Mouse (Mus musculus) cerebellum, adult 8-10 months (tissue): ENCODE measurements around the gene Nlgn3.

ENCODE experiments used
- DNase-seq: peaks from one replicate; pipeline ENCODE4 v3.0.0; 2022

Nlgn3 gene

DNA sequence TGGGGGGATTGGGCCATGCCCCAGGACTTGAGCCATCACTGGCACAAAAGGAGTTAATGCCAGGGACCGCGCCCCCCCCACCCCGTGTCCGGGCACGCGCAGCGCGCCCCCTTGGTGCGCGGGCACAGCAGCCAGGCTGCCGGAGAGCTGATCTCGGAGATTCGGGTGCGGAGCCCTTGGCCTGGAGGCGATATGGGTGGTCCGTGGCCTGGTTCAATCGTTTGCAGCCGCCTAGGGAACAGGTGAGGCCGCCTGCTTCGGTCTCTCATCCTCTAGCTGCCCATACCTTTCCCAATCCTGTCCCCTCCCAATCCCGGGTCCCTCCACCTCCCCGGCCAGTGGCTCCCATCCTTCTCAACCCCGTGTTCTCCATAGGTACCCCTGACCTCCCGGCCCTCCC, at the start of gene Nlgn3:
Nlgn3 (plus strand) TSS at position 114 of the 400 bp plus-strand sequence.
- peak; percentile 44 for DNase-seq

- peak; percentile 78 for DNase-seq
These were observed 44.8 kb upstream of the Nlgn3 start, which contains the start of gene Foxo4 for GRCm38 (mm10) chrX:101253952-101254729. Gene Foxo4, plus strand, starts transcription at chrX:101254528.

DNA sequence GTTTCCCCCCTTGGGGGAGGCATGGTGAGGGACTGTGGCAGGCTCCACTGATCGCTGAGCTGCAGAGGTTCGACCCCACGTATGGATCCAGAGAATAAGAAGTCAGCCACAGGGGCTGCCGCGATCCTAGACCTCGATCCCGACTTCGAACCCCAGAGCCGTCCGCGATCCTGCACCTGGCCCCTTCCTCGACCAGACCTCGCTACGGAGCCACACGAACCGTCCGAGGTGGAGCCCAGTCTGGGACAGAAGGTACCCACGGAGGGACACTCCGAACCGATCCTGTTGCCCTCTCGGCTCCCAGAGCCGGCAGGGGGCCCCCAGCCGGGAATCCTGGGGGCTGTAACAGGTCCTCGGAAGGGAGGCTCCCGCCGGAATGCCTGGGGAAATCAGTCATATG, 44.2 kb upstream of the Nlgn3 start:
- DNase-seq = no peak

DNA sequence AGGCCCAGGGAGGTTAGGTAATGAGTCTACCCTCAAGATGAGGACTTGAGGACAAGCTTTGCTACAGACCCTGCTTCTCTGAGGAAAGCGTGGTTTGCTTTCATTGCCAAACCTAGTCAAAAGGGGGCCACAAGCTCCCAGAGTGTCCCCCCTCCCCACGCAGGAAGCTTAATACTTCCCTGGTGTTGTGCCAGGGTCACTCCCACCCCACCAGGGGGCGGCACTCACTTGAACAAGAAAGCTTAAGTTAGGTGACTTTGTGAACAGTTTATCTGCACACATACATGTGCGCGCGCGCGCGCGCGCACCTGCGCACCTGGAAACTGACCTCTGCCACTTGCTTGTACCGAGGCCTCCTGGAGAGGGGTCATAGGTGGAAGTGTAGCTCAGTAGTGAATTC, 42.4 kb upstream of the Nlgn3 start:
- no peak for DNase-seq

- no peak for DNase-seq
These were observed 38.3 kb upstream of the Nlgn3 start for GRCm38 (mm10) chrX:101260441-101261325.

- no peak for DNase-seq
These were observed 35.1 kb upstream of the Nlgn3 start, which contains the start of gene Gm614 for GRCm38 (mm10) chrX:101263892-101264291. Gene Gm614, minus strand, starts transcription at chrX:101263992.

DNA sequence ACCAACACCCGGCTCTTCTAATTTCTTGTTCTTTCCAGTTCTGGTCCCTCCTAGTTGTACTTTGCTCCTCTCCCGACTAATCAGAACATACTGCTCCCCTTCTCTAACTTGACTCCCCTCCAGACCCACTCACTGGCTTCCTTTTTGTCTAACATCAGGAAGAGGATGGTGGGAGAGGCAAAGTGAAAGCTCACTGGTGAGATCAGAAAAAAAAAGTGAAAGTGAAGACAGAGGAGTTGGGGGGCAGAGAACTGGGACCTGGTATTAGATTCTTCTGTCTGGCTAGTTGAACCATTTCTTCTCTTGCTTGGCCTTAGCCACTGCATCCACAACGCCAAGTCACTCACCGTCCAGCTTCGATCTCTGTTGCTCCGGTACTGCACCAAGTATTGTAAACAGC, 32.3 kb upstream of the Nlgn3 start:
- no peak for DNase-seq

- DNase-seq = no peak
These were observed 30.8 kb upstream of the Nlgn3 start, which contains the start of gene Il2rg for GRCm38 (mm10) chrX:101268025-101268754. Gene Il2rg, minus strand, starts transcription at chrX:101268255.

- no peak for DNase-seq
These were observed 30.2 kb upstream of the Nlgn3 start, which contains the start of gene Gm20489 for GRCm38 (mm10) chrX:101268755-101269124. Gene Gm20489, minus strand, starts transcription at chrX:101269023.

DNA sequence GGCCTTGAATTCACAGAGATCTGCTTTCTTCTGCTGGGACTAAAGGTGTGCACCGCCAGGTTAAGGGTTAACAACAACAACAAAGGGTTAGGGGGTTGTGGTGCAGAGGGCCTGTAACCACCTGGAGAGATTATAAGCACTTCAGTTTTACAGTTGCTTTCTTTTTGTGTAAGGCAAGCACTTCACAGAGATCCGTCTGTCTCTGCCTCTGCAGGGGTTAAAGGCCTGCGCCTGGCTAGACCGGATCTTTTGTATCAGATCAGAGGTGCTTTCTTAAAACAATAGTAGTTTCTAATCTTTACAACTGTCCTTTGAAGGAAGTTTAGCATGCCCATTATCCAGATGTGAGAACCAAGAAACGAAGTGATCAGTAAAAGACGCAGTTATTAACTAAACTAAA, 25.6 kb upstream of the Nlgn3 start:
- no peak for DNase-seq

DNA sequence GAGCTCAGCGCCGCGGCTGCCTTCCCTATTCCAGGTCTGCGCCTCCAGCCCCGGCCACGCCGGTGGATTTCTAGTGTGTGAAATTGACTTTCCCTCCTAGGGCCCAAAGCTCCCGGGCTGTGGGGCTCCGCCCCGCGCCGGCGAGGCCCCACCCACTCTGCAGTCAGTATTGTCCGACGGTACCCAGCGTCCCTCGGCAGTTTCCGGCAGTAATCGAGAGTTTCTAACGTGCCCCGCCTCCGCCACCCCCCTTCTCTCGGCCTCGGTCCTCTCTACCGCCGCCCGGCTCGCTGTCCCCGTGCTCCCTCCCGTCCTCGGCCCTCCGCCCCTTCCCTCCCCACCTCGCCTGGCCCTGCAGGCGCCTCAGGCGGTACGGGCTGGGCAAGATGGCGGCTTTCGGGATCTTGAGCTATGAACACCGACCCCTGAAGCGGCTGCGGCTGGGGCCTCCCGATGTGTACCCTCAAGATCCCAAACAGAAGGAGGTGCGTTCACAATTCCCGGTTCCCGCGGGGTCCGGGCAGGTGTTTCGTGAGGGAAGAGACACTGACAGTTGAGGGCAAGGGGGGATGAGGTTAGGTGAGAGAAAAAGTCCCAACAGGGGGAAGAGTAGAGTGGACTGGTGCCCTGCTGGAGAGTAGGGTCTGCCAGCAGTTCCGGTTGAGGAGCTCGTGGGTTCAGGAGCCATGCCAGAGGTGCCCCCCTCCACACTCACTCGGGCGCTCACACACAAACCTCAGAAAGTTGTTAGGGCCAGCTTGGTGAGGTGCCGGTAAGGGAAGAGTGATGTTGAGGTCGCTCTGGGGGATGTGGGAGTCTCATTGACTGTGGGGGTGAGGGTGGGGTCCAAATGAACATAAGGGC, 24.9 kb upstream of the Nlgn3 start, which contains the start of gene Med12:
Med12 (plus strand) TSS at position 156 of the 864 bp plus-strand sequence.
- DNase-seq = peak; percentile 83

GRCm38 (mm10) chrX:101282813-101283212, 16.2 kb upstream of the Nlgn3 start:
- no peak for DNase-seq

DNA sequence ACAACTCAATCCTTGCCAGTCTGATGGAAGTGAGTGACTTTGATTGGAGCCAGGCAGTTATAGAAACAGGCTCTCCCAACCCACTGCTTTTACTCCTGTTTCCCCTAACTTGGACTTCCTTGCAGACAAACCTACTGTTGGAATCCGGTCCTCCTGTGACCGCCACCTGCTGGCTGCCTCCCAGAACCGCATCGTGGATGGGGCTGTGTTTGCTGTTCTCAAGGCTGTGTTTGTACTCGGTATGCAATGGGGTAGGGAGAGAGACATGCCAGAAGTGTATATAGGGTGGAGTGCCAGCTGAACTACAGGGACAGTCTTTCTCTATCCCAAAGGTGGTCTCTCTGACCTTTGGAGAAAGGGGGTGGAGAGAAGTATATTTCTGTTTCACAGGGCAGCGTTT, 13.4 kb upstream of the Nlgn3 start:
- no peak for DNase-seq

DNA sequence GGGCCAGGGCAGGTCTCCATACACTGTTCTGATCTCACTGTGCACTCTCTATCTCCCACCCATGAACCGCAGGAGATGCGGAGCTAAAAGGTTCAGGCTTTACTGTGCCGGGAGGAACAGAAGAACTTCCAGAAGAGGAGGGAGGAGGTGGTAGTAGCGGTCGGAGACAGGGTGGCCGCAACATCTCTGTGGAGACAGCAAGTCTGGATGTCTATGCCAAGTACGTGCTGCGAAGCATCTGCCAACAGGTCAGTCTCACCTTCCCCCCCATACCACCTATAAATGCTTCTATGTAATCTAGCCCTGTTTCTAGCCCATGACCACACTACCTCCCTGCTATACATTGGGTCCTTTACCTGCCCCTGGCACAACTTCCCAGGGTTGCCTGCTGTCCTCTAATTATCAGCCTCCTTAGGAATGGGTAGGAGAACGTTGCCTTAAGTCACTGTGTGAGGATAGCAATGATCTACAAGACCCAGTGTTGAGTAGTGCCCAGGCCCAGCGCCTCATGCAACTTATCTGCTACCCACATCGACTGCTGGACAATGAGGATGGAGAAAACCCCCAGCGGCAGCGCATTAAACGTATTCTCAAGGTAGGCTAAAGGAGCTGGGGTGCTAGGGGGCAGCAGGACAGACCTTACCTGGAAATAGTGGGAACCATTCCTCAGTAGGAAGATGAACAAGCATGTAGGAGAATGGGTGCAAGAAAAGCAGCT, 12.9 kb upstream of the Nlgn3 start:
- DNase-seq = no peak

DNA sequence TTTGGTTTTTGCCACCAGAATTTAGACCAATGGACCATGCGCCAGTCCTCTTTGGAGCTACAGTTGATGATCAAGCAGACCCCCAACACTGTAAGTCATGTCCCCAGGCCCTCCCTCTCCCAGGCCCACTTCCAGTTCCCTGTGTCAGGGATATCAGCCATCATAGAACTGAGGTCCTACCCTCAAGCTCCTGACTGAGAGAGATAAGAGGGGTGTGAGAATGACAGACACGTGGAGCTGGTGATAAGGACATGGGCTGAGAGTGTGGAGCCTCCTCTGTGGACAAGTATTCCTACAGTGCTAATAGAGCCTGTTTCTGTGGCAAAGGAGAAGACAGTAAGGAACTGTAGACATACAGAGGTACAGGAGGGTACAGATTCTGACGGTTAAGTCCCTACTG, 11.4 kb upstream of the Nlgn3 start:
- DNase-seq = no peak

GRCm38 (mm10) chrX:101288432-101288831, 10.5 kb upstream of the Nlgn3 start:
- no peak for DNase-seq

DNA sequence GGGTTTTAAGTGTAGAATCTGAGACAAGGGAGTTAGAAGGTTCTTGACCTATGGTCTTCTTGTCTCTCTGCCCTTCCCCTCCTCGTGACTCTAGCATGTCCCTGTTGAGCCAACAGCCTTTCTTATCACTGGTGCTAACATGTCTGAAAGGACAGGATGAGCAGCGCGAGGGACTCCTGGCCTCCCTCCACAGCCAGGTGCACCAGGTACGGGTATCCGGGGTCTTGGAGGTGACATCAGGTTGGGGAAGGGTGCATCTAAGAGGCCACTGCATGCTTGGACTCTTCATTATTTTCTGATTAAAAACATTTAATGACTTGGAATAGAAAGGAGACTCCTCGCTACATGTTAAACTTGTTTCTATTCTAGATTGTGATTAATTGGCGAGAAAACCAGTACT, 9.9 kb upstream of the Nlgn3 start:
- no peak for DNase-seq

DNA sequence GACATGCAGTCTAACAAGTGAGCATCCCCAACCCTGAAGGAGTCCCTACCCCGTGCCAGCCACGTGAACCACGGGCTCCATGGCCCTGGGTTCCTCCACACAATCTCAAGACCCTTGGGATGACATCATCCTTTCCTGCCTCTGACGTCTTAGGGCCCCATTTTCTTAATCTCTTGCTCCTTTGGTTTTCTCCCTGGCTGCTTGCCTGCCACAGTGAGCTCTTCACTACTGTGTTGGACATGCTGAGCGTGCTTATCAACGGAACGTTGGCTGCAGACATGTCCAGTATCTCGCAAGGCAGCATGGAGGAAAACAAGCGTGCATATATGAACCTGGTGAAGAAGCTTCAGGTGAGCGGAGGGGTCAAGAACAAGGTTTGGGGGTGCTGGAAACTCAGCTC, 8.9 kb upstream of the Nlgn3 start:
- no peak for DNase-seq

- DNase-seq = no peak
These were observed 782 bp downstream of the Nlgn3 start for GRCm38 (mm10) chrX:101299473-101300426.

- no peak for DNase-seq
These were observed 1.6 kb downstream of the Nlgn3 start for GRCm38 (mm10) chrX:101300427-101301030.
